Mouse (Mus musculus) liver, embryonic 12.5 days (tissue): ENCODE results near the gene Zfp607b. TPM values are rescaled to one million over a fixed set of nuclear protein-coding genes. Genes with fewer than 3 reads are reported as not detected.
A peak's percentile ranks its signal among the peaks of the same experiment; 100 is the strongest.

Source experiments
- ATAC-seq: fragments of 200-750 bp; cut with Nextera tagmentation; 2 replicates; pipeline ENCODE4 v1.8.0; 2017; ENCODE audit warnings: moderate number of reproducible peaks, mild to moderate bottlenecking, moderate library complexity
- H3K27ac ChIP-seq: fragments of 300-500 bp; sonication (generic); 2 replicates; pipeline ENCODE4 v1.5.1; 2016; ENCODE audit warnings: mild to moderate bottlenecking
- H3K27me3 ChIP-seq: fragments of 300-500 bp; sonication (generic); replicated peaks from 2 replicates; pipeline ENCODE4 v1.6.1; 2016; ENCODE audit warnings: mild to moderate bottlenecking, moderate library complexity
- H3K36me3 ChIP-seq: fragments of 300-500 bp; sonication (generic); 2 replicates; pipeline ENCODE4 v1.6.1; 2016; ENCODE audit warnings: mild to moderate bottlenecking, moderate library complexity
- H3K4me1 ChIP-seq: fragments of 300-500 bp; sonication (generic); 2 replicates; pipeline ENCODE4 v1.6.1; 2016
- H3K4me2 ChIP-seq: fragments of 300-500 bp; sonication (generic); 2 replicates; pipeline ENCODE4 v1.6.1; 2016; ENCODE audit warnings: mild to moderate bottlenecking, moderate library complexity
- H3K4me3 ChIP-seq: fragments of 300-500 bp; sonication (generic); 2 replicates; pipeline ENCODE4 v1.5.1; 2016; ENCODE audit warnings: mild to moderate bottlenecking, moderate library complexity
- H3K9ac ChIP-seq: fragments of 300-500 bp; sonication (generic); 2 replicates; pipeline ENCODE4 v1.6.1; 2016; ENCODE audit warnings: mild to moderate bottlenecking, moderate library complexity
- H3K9me3 ChIP-seq: fragments of 300-500 bp; sonication (generic); replicated peaks from 2 replicates; pipeline ENCODE4 v1.6.1; 2016; ENCODE audit warnings: mild to moderate bottlenecking, moderate library complexity
- whole genome bisulfite sequencing: fragments of 180-500 bp; shearing (Covaris S2); methylation state at CpG from one replicate; pipeline ENCODE4 v1.1.7; 2016; ENCODE audit not compliant: insufficient replicate concordance; 5-methylcytosine and 5-hydroxymethylcytosine counted together
- polyA plus RNA-seq: library from polyadenylated mRNA; unstranded; fragments of >200 nt; fragmentation: Nextera tagmentation; extraction: Ambion mirVana; gene quantifications from 2 replicates; pipeline ENCODE4 v1.2.1, GENCODE M21; 2016

The Zfp607b gene
- polyA plus RNA-seq, 1 experiment from 2014 or later = 0.64 TPM

GRCm38 (mm10) chr7:27687836-27688235 is 1.3 kb upstream of the Zfp607b start:
- no peaks in the 10 kb centered on the region for H3K9me3 ChIP-seq
- no peak overlapping the region for H3K27ac ChIP-seq
- H3K9ac ChIP-seq = no peak overlapping the region; the same call in 1 of the 2 replicates
- H3K4me2 ChIP-seq = peak overlapping the region; percentile 87
- 0 out of 2 replicates have a peak overlapping the region, but pooled peaks have one; percentile 67 for H3K4me3 ChIP-seq
- WGBS = 63% methylated on average over 3 of the region's 3 CpGs
- no peaks in the 10 kb centered on the region for H3K36me3 ChIP-seq
- H3K27me3 ChIP-seq = peaks cover 18% of the 10 kb centered on the region
- peaks cover 15% of the 10 kb centered on the region for H3K4me1 ChIP-seq
- no peak for ATAC-seq

- Histone ChIP-seq H3K9me3 (no peaks in the 10 kb centered on the region), H3K27ac (peak overlapping the region; percentile 76), H3K4me3 (peak overlapping the region; percentile 67), H3K27me3 (peaks cover 18% of the 10 kb centered on the region), H3K9ac (peak overlapping the region; percentile 76), H3K4me1 (peaks cover 15% of the 10 kb centered on the region), H3K4me2 (peak overlapping the region; percentile 87), H3K36me3 (no peaks in the 10 kb centered on the region)
- WGBS = 31% methylated on average over 14 of the region's 14 CpGs
- no peak for ATAC-seq
Observed at GRCm38 (mm10) chr7:27688246-27688788, 823 bp upstream of the Zfp607b start.

GRCm38 (mm10) chr7:27691076-27691475 is 1.9 kb downstream of the Zfp607b start:
- H3K4me2 ChIP-seq = no peak overlapping the region
- ATAC-seq = no peak
- H3K4me1 ChIP-seq = peaks cover 15% of the 10 kb centered on the region
- no peaks in the 10 kb centered on the region for H3K9me3 ChIP-seq
- H3K36me3 ChIP-seq = no peaks in the 10 kb centered on the region
- H3K27ac ChIP-seq = no peak overlapping the region
- H3K4me3 ChIP-seq = no peak overlapping the region
- H3K27me3 ChIP-seq = no peaks in the 10 kb centered on the region
- 32% methylated on average over 5 of the region's 5 CpGs for WGBS
- no peak overlapping the region for H3K9ac ChIP-seq

- WGBS = 46% methylated on average over 3 of the region's 3 CpGs
- no peak for ATAC-seq
Observed at GRCm38 (mm10) chr7:27696711-27697110, 7.6 kb downstream of the Zfp607b start.

GRCm38 (mm10) chr7:27710402-27710801 is 21.3 kb downstream of the Zfp607b start:
- H3K36me3 ChIP-seq = no peaks in the 10 kb centered on the region
- no peak for ATAC-seq
- H3K27ac ChIP-seq = no peak overlapping the region
- no peaks in the 10 kb centered on the region for H3K27me3 ChIP-seq
- H3K9me3 ChIP-seq = no peaks in the 10 kb centered on the region; the same call in 1 of the 2 replicates
- no peak overlapping the region for H3K4me2 ChIP-seq
- no peak overlapping the region for H3K4me3 ChIP-seq
- H3K4me1 ChIP-seq = no peaks in the 10 kb centered on the region
- WGBS = 69% methylated on average over 7 of the region's 7 CpGs
- H3K9ac ChIP-seq = no peak overlapping the region

More at GRCm38 (mm10) chr7:27696711-27697110, 7.6 kb downstream of the Zfp607b start:
- Histone ChIP-seq H3K9me3 (no peaks in the 10 kb centered on the region), H3K4me2 (no peak overlapping the region), H3K36me3 (no peaks in the 10 kb centered on the region), H3K4me3 (no peak overlapping the region), H3K27ac (no peak overlapping the region), H3K4me1 (no peaks in the 10 kb centered on the region), H3K9ac (no peak overlapping the region), H3K27me3 (no peaks in the 10 kb centered on the region)

GRCm38 (mm10) chr7:27721951-27722350 is 32.8 kb downstream of the Zfp607b start:
- WGBS = 73% methylated on average over 8 of the region's 8 CpGs
- no peak overlapping the region for H3K27ac ChIP-seq
- H3K4me3 ChIP-seq = no peak overlapping the region
- no peak overlapping the region for H3K9ac ChIP-seq
- H3K36me3 ChIP-seq = no peaks in the 10 kb centered on the region
- no peaks in the 10 kb centered on the region for H3K4me1 ChIP-seq
- no peaks in the 10 kb centered on the region; the same call in 1 of the 2 replicates for H3K9me3 ChIP-seq
- no peak for ATAC-seq
- no peaks in the 10 kb centered on the region for H3K27me3 ChIP-seq
- no peak overlapping the region for H3K4me2 ChIP-seq

- Histone ChIP-seq H3K9me3 (no peaks in the 10 kb centered on the region), H3K27me3 (no peaks in the 10 kb centered on the region), H3K4me2 (no peak overlapping the region), H3K36me3 (no peaks in the 10 kb centered on the region), H3K4me1 (peaks cover 2% of the 10 kb centered on the region; the same call in 1 of the 2 replicates), H3K9ac (no peak overlapping the region), H3K4me3 (no peak overlapping the region), H3K27ac (no peak overlapping the region)
- ATAC-seq = no peak
- 36% methylated on average over 12 of the region's 12 CpGs for WGBS
Observed at GRCm38 (mm10) chr7:27725566-27726538, 36.7 kb downstream of the Zfp607b start.

GRCm38 (mm10) chr7:27727471-27727870 is 38.3 kb downstream of the Zfp607b start:
- WGBS = 63% methylated on average over 2 of the region's 2 CpGs

GRCm38 (mm10) chr7:27731281-27731883 is 42.2 kb downstream of the Zfp607b start, which contains the start of gene Zfp60:
Gene Zfp60 (plus strand): TSS chr7:27731389.
- Histone ChIP-seq H3K9ac (peak within 1 kb of the TSS; percentile 78), H3K4me3 (peak within 1 kb of the TSS; percentile 75), H3K4me1 (peaks cover 31% of the 10 kb centered on the region), H3K9me3 (no peaks in the 10 kb centered on the region), H3K27me3 (no peaks in the 10 kb centered on the region), H3K27ac (peak within 1 kb of the TSS; percentile 92), H3K36me3 (0 out of 2 replicates have a peak, but pooled peaks cover 6% of the 10 kb centered on the region), H3K4me2 (peak within 1 kb of the TSS; percentile 95)
- under 1% methylated on average over 35 of the region's 35 CpGs for WGBS
- ATAC-seq = peak; percentile 89

More at GRCm38 (mm10) chr7:27727471-27727870, 38.3 kb downstream of the Zfp607b start:
- Histone ChIP-seq H3K36me3 (no peaks in the 10 kb centered on the region), H3K27me3 (no peaks in the 10 kb centered on the region), H3K27ac (no peak overlapping the region), H3K9me3 (no peaks in the 10 kb centered on the region), H3K4me2 (no peak overlapping the region), H3K4me1 (peaks cover 13% of the 10 kb centered on the region), H3K9ac (no peak overlapping the region), H3K4me3 (no peak overlapping the region)
- no peak for ATAC-seq

GRCm38 (mm10) chr7:27731946-27732345 is 42.8 kb downstream of the Zfp607b start:
- Histone ChIP-seq H3K4me1 (peaks cover 31% of the 10 kb centered on the region), H3K4me2 (peak overlapping the region; percentile 95), H3K9me3 (no peaks in the 10 kb centered on the region), H3K9ac (peak overlapping the region; percentile 78), H3K27me3 (no peaks in the 10 kb centered on the region), H3K36me3 (0 out of 2 replicates have a peak, but pooled peaks cover 6% of the 10 kb centered on the region), H3K4me3 (peak overlapping the region; percentile 75), H3K27ac (peak overlapping the region; percentile 92)
- ATAC-seq = no peak
- WGBS = 16% methylated on average over 12 of the region's 12 CpGs

- no peak overlapping the region for H3K27ac ChIP-seq
- peak overlapping the region; percentile 41; the same call in 1 of the 2 replicates for H3K9ac ChIP-seq
- H3K9me3 ChIP-seq = no peaks in the 10 kb centered on the region
- peaks cover 31% of the 10 kb centered on the region for H3K4me1 ChIP-seq
- H3K27me3 ChIP-seq = no peaks in the 10 kb centered on the region
- H3K36me3 ChIP-seq = 0 out of 2 replicates have a peak, but pooled peaks cover 6% of the 10 kb centered on the region
- peak overlapping the region; percentile 75 for H3K4me3 ChIP-seq
- ATAC-seq = no peak
- H3K4me2 ChIP-seq = peak overlapping the region; percentile 95
- 80% methylated on average over 6 of the region's 6 CpGs for WGBS
Observed at GRCm38 (mm10) chr7:27732508-27732907, 43.4 kb downstream of the Zfp607b start.
